Mouse (Mus musculus) bone marrow macrophage, adult 2 months (primary cell): ENCODE measurements around the gene Gm44790.

Experiments
- CTCF ChIP-seq: IDR thresholded peaks from 2 replicates; pipeline ENCODE4 v1.5.1; 2012; ENCODE audit warnings: low read depth, mild to moderate bottlenecking, low read length, moderate library complexity
- POLR2A ChIP-seq: IDR thresholded peaks from 2 replicates; pipeline ENCODE4 v1.6.1; 2012; ENCODE audit warnings: mild to moderate bottlenecking, low read depth, low read length, borderline replicate concordance

DNA sequence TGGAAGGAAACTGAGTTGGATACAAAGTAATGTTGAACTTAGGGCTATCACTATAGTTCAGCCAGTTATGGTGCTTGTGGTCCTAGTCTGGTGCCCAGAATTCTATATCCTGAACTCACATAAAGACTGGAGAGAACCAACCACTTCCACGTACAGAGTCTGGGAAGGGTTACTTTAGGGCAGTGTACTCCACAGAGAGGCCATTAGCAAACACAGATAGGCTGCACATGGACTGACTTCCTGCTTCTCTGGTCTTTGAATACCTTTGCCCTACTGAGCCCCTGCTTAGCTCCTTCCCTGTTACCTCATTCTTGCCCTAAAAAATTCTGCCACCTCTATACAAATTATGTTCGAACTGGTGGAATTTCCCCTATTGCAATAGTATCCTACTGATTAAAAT, 26.5 kb upstream of the Gm44790 start:
- TF ChIP-seq CTCF (no peak), POLR2A (no peak)
